Mouse (Mus musculus) lung, adult 18-20 months (tissue): ENCODE data around the gene Carm1.
"Not testable (repeated sequence)": the region's sequence is repeated elsewhere in the genome, so short reads cannot be mapped to it uniquely, and the experiment has no call there.

ENCODE experiments used
- DNase-seq, 2 experiments: peaks; one replicate each; pipeline ENCODE4 v3.0.0; 2022; ENCODE audit warnings: mixed read lengths in 2 of 2

The Carm1 gene

DNA sequence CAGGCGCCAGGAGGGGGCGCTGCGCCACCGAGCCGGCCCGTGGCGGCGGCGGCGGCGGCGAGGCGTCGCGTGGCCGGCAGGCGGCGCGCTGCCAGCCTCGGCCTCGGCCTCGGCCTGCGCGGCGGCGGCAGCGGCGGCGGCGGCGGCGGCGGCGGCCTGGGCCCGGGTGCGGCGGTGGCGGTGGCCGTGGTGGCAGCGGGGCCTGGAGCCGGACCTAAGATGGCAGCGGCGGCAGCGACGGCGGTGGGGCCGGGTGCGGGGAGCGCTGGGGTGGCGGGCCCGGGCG, at the start of gene Carm1:
TSS of gene Carm1 (plus strand) at position 106 of the 286 bp plus-strand sequence.
- no peak for DNase-seq

DNA sequence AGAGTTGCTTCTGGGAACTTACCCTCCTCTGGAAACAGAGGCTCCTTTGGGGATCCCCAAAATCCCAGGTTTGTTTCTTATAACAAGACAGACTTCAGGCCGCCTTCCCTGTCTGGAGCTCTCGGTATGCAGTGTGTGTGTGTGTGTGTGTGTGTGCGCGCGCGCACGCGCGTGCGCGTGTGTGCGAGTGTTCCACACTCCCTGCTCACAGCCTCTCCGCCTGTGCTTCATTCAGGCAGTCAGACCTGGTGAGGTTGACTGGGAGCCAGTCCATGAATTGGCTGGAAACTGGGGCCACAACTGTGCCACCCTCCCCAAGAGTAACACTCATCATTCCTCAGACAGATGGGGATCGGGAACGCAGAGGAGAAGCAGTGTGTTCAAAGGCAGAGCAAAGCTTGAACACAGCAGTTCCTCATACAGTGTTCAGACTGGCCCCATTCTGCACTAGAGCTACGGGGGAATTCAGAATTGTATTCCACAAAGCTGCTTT, 49.6 kb upstream of the Carm1 start:
- DNase-seq = no peak

DNA sequence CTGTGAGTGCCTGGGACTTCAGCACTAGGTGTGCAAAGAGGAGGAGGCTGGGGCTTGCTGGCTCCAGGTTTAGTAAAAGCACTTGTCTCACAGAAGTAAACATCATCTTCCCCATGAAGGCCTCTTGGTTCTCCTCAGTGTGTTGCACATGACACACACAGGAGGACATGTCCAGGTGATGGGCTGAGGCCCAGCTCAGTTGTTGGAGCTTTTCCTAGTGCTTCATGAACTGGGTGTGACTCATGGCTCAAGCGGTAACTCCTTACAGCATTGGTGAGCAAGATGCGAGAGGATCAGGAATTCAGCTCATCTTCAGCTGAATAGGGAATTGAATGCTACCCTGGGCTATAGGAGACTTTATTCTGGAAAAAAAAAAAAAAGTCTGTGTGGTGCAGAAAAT, 49.0 kb upstream of the Carm1 start:
- no peak for DNase-seq

DNA sequence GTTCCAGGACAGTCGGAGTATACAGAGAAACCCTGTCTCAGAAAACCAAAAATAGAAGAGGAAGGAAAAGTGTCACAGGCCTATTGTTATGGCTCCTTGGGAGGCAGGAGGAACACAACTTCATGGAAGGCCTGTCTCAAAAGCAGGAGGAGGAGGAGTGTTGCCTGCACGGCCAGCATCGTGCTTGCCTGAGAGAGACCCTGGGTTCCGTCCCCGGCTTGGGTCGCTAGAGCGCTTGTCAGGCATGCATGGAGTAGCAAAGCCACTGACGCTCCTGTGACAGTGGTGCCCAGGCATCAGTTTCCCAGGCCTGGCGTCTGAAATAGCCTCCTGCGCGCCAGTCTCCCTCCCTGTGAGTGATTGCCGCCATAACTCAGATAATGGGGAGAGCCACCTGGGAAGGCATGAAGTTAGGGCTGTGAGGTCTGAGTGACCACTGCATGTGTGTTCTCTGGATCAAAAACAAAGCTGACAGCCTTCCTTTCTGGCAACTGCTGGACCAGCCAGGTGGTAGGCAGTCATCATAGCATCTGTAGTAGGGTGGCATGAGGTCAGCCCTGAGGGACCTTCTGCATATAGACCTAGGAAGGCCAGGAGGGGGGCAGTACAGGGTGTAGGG, 48.3 kb upstream of the Carm1 start:
- DNase-seq = no peak

DNA sequence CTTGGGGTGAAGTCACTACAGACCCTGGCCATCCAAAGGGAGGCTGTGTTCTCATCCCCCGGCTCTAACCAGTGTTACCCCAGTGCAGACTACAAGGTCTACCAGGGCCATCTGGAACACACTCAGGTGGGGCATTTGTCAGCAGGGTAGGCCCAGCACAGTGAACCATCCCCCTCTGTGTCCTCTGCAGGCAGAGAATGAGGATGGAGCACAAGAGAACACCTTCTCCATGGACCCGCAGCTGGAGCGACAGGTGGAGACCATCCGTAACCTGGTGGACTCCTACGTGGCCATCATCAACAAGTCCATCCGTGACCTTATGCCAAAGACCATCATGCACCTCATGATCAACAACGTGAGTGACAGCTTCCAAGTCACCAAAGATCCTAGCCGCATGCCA, 43.3 kb upstream of the Carm1 start:
- DNase-seq = no peak

DNA sequence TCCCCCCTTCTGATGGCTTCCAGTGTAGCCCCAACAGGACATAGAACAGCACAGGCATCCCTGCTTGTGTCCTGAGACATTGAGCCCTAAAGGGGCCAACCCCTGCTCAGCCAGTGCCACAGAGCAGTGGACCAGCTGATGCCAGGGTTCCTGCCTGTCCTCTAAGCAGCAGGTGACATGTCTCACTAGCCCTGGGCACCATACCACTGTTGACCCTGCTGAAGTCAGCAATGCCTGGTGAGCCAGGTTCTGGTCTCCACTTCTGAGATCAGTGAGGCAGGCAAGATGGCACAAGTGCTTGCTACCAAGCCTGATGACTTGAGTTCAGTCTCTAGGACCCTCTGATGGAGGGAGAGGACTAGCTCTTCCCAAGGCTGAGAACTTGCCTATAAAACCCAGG, 40.9 kb upstream of the Carm1 start:
- no peak for DNase-seq

DNA sequence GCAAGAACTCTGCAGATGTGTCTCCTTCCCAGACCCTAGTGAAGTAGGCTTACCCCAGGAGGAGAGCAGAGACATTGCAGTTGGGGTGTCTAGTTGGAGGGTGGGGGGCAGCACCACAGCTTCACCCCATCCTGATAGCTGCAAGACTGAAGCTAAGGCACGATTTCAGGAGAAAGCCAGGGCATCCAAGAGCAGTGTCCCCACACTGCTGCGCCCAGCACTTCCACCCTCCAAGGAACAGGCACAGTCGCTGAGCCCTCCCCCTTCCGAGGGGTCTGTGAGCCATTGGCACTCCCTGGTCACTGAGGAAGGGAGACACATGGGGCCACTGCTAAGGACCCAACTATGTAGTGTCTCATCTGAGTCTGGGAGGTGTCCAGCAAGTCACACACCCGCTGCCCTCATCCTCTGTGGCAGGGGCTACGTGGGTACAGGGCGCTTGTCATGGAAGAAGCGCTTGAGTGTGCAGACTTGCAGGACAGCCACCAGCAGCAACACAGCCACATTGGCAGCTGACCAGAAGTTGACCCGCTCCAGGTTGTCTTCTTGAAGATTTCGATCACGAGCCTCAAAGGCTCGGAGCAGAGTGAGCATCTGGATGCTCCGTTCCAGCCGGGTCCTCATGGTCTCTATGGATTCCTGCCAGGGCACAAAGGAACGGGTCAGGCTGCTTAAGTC, 38.8 kb upstream of the Carm1 start:
- DNase-seq = no peak

DNA sequence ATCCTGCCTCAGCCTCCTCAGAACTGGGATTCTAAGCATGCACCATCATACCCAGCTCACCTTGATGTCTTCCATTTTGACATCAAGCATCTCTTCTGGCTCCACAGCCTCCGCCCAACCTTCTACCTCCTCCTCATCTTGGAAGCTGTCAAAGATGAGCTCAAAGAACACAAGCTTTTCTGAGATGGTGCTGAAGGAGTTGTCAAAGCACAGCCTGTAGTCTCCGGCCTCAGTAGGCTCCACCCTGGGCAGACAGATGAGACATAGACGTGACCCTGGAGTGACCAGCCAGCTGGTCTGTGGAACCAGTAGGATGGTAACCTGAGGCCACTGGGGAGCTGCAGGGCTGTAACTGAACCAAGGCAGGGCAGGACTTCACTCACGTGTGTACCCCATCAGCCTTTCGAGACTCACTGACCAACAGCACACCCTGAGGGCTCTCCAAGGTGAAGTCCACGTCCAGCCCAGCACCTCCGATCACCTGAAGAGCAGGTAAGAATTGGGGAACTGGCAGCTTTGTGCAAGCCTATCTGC, 37.8 kb upstream of the Carm1 start:
- no peak for DNase-seq

DNA sequence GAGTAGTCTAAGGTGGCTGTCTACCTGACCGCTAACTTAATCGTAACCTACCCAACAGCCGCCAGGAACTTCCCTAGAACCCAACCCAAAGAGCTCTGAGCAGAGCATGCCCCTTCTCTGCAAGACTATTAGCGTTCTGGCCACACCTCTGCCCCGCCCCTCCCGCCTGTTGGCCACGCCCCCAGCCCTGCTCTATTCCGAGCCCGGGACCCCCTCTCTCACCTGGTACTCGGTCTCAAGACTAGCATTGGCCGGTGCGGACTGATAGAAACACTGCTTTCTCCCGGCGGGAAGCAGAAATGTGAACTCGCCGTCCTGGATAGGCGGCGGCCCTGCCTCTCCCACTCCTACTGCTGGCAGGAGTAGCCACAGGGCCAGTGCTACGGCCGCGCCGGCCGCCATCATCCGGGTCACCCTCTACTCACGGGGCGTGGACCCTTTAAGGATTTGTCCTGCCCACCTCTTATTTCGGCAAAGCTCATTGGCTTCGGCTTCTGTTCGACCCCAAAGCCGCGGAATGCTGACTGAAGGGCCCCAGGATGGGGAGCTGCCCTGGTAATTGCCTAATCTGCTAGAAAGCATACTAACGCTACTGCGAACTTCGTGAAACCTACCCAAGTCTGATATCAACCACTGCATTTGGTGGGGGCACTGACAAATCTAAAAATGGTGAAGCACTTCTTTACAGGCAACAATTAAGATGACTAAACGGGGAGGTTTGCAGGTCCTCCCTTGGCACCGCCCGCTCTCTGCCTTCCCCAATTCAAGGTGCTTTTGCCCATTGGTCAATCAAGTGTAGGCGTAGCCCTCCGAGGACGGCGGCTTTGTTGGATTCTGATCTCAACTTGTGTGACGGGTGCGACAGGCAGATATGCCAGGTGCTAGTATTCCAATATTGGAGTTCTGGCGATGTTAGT, 36.7 kb upstream of the Carm1 start, which contains the start of gene Tmed1:
TSS of gene Tmed1 (minus strand) at position 481 of the 917 bp plus-strand sequence.
- peak; percentile 95 to 96 for DNase-seq

DNA sequence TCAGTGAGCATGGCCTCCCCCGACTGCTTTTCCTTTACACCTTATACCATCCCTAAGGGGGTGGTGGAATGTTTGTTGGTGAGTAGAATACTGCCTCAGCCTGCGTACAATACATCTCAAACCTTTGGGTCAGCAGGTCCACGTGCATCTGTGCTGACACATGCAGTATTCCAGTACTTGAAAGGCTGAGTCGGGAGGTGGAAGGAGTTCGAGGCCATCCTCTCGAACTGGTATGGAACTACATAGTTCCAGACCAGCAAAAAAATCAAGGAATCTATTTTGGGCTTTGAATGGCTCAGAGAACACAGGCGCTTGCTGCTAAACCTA, 36.0 kb upstream of the Carm1 start:
- no peak for DNase-seq

DNA sequence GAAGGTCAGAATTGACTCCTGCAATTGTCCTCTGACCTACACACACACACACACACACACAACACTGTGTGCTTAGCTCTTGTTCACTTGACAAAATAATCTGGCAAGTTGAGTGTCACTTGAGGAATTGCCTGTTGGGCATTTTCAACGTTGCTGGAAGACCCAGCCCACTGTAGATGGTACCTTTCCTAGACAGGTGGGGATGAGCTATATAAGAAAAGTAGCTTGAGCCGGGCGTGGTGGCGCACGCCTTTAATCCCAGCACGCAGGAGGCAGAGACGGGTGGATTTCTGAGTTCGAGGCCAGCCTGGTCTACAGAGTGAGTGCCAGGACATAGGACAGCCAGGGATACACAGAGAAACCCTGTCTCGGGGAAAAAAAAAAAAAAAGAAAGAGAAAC, 35.6 kb upstream of the Carm1 start:
- no peak for DNase-seq

DNA sequence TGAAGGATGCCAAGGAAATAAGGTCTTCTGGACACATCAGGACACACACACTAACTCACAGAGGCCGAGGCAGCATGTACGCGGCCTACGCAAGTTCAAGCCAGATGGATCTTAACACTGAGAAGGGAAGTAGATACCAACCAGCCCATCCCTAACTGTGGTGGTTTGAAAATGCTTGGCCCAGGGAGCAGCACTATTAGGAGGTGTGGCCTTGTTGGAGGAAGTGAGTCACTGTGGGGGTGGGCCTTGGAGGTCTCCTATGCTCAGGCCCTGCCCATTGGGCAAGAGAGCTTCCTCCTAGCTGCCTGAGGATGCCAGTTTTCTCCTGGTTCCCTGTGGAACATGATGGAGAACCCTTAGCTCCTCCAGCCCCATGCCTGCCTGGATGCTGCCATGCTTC, 33.2 kb upstream of the Carm1 start:
- DNase-seq = no peak

DNA sequence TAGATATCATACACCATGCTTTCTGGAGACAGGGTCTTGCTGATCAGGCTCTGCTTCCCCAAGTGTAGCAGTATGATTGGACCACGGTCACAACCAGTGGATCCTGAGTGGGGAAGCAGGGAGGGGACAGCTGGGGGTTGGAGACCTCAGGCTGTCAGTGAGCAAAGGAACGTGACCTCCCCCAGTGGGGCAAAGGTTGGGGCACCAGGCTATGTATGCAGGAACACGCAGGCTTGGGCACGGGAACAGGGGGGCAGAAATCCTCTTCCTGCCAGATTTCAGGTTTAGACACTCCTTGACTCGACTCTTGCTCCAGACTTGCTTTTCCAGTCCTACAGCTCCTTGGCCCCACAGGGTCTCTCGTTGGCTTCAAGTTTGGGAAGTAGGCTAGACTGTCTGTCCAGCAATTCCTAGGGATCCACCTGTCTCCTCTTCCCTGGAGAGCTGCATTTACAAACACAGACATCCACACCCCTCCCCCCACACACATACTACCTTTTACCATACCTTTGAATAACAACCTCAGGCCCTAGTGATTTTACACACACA, 28.7 kb upstream of the Carm1 start:
- DNase-seq = no peak

DNA sequence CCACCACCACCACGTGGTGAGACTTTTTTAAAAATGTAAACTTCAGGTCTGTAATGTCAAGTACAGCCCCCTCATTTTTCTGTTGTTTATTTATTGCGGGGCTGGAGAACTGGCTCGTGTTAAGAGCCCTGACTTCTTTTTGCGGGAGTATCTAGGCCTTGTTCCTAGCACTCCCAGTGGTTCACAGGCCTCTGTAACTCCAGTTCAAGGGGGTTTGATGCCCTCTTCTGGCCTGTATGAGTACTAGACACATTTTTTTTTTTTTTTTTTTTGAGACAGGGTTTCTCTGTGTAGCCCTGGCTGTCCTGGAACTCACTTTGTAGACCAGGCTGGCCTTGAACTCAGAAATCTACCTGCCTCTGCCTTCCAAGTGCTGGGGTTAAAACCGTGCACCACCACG, 28.0 kb upstream of the Carm1 start:
- DNase-seq = not testable (repeated sequence)

DNA sequence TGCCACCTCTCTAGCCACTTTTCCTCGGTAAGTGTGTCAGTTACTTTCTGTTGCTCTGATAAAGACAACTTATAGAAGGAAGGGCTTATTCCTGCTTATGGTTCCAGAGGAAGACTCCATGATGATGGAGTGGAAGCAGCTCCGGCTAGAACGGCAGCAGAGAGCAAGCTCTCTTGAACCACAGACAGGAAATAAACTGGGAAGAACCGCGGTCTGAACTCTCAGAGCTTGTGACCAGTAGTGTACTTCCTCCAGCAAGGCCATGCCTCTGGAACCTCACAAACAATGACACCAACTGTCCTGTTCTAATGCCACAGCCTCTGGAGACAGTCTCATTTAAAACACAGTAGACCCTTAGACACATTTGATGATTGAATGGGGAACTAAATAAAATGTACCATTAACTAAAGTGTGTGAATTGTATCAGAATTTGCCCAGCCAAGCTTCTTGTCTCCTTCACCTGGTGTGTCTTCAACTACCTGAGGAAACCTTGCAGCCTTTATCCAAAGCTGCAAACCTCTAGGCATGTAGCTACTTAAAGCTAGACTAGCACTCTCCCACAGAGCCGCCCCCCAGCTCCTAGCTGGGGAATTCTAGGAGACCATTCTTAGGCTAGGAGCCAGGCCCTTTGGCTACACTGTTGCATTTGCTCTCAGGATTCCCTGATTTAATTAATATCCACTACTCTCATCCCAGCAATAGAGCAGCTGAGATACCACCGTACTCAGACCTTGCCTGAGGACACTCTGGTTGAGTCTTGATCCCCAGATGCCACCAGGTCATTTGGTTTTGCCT, 21.4 kb upstream of the Carm1 start:
- no peak for DNase-seq

DNA sequence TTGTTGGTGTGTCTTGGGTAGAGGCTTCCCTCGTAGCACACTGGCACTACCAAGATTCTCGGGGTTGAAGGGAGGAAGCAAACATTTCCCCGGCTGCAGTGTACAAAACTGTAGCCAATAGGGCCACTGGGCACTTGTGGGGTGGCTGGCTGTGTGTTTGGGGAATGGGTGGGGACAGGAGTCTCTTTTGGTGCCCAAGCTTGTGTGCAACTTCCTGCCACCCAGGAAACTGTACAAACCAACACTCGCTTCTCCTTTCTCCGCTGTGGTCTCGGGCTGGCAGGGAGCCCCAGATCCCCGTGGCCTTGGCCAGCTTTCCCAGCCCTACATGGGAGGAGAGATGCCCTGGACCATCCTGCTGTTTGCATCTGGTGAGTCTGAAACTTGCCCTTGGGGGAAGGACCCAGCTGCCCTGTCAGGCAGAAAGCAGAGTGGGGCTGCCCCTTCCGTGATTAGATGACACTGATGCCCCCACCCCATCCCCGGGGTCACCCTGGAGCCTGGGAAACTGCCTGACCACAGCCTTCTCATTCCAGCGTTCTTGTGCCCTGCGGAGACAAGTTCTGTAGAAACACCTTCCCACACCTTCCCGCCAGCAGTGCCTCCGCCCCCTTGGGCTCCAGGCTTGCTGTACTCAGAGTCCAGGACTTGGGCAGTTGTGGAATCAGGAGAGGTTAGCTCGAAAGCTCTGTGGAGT, 20.6 kb upstream of the Carm1 start, which contains the start of gene AB124611:
TSS of gene AB124611 (plus strand) at position 240 of the 697 bp plus-strand sequence.
- DNase-seq = peak; percentile 60 to 67

DNA sequence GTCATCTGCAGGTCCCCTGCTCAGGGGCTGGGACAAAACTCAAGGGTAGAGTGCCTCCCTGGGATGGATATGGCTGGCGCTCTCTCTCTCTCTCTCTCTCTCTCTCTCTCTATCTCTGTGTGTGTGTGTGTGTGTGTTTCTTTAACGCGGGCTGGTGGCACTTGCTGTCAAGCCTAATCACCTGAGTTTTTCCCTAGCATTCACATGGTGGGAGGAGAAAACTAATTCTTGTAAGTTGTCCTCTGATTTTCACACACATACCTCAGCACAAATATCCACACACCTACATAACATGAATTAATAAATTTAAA, 20.1 kb upstream of the Carm1 start:
- DNase-seq = no peak

DNA sequence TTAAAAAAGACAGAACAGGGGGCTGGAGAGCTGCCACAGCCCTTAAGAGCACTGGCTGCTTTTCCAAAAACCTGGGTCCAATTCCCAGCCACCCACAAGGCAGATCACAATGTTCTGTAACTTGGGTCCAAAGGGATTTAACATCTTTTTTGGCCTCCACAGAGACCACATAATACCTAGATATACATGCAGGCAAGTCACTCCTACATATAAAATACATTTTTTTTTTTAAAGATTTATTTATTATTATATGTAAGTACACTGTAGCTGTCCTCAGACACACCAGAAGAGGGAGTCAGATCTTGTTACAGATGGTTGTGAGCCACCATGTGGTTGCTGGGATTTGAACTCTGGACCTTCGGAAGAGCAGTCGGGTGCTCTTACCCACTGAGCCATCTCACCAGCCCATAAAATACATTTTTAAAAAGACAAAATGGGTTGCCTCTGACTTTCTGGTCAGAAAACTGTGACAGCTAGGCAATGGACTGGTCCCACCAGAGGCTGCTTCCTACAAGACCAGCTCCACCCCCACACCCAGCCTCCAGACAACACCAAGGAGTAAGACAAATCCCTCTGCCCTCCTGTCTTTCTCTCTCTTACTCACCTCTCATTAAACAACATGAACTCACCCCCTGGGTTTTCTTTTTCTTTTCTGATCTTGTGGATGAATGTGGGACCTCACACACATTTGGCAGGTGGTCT, 19.4 kb upstream of the Carm1 start:
- DNase-seq = no peak

DNA sequence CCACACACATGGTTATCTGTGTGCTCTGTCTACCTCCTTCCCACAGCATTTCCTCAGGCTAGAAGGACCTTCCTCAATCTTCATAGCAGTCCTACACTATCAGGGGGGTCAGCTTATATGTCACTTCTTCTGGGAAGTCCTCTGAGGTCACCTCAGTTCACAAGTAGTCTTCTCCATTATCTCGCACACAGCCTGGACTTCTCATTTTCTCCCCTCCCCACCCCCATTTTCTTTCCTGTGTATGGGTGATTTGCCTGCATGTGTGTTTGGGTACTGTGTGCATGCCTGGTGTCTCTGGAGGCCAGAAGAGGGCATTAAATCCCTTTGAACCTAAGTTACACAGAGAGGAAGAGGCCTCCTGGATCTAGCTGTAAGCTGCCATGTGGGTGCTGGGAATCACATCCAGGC, 18.8 kb upstream of the Carm1 start:
- DNase-seq = no peak

DNA sequence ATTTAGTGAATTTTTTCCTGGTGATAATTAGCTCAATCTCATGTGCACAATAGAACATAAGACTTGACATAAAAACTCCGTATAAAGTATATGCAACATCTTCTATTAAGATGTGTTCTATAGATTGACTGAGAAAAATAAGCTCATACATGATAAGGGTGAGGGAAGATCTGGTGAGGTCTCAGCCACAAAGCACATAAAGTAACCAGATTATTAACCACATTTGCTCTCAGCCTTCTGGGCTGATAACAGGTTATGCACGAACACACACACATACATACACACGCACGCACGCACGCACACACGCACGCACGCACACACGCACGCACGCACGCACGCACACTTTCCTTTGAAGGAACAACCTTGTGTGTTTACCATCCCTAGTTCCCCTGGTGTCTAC, 10.2 kb upstream of the Carm1 start:
- DNase-seq = no peak

DNA sequence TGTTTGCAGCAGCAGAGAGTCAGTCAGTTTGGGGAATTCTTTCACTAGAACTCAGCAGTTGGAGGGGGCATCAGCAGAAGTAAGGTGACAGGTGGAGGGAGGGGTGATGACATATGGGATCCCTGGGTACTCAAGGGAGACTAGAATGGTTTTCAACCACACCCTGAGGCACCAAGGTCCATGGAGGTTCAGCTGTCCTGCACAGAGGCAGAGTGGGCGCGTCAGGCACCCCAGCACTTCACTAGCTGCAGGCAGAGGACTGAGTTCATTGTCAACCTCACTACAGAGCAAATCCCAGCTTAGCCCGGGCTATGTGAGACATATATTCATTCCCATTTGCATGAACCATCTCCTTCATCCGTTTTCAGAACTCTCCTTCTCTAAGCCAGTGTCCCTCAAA, 9.7 kb upstream of the Carm1 start:
- DNase-seq = no peak
